Mouse (Mus musculus) heart, postnatal 25 days (tissue): Measurements from ENCODE around the gene Sigmar1. TPM values are rescaled to one million over a fixed set of nuclear protein-coding genes. Genes with fewer than 3 reads are reported as not detected.
A peak's percentile ranks its signal among the peaks of the same experiment; 100 is the strongest.
"Not testable (repeated sequence)": the region's sequence is repeated elsewhere in the genome, so short reads cannot be mapped to it uniquely, and the experiment has no call there.

Experiments used
- DNase-seq: peaks from one replicate; pipeline ENCODE4 v3.0.0; 2022; ENCODE audit warnings: low spot score
- intact Hi-C: fragments of 180-260 bp; cut with DNase I; formaldehyde crosslinking; loops from one replicate; pipeline ENCODE4 v1.15.1; 2025
- total RNA-seq, 2 experiments: library from RNA; stranded (reverse); gene quantifications; 2 replicates each; pipeline ENCODE4 v1.2.3; 2021

The Sigmar1 gene
- total RNA-seq, result 10 to 100 TPM; 18.0 to 19.6 TPM

GRCm38 (mm10) chr4:41755338-41756305 is at the start of gene Sigmar1:
TSS of gene Sigmar1 (minus strand) at chr4:41756157.
- peak; percentile 74 for DNase-seq

GRCm38 (mm10) chr4:41783197-41783596 is 27.2 kb upstream of the Sigmar1 start:
- DNase-seq, intact Hi-C loops: not testable (repeated sequence)

More at GRCm38 (mm10) chr4:41755338-41756305, at the start of gene Sigmar1:
- intact Hi-C loops, result loop anchor here (2.0 kb wide), 1 partner anchor 17 kb away; no protein-coding TSS in a partner anchor

GRCm38 (mm10) chr4:41782711-41783110 is 26.8 kb upstream of the Sigmar1 start:
- DNase-seq, intact Hi-C loops: not testable (repeated sequence)

- not testable (repeated sequence) for DNase-seq
Measured at GRCm38 (mm10) chr4:41781748-41782485, 26.0 kb upstream of the Sigmar1 start.

GRCm38 (mm10) chr4:41781271-41781670 is 25.3 kb upstream of the Sigmar1 start:
- intact Hi-C loops, DNase-seq: not testable (repeated sequence)

More at GRCm38 (mm10) chr4:41781748-41782485, 26.0 kb upstream of the Sigmar1 start:
- intact Hi-C loops, result not testable (repeated sequence)

GRCm38 (mm10) chr4:41775840-41776239 is 19.9 kb upstream of the Sigmar1 start:
- DNase-seq, intact Hi-C loops: not testable (repeated sequence)

- intact Hi-C loops, DNase-seq: not testable (repeated sequence)
Measured at GRCm38 (mm10) chr4:41774506-41774905, 18.5 kb upstream of the Sigmar1 start.

- DNase-seq, result peak; percentile 67
- intact Hi-C loops, result not testable (repeated sequence)
Measured at GRCm38 (mm10) chr4:41774002-41774401, 18.0 kb upstream of the Sigmar1 start, which contains the start of gene Ccl27a. TSS of gene Ccl27a (minus strand) at chr4:41774247.

- intact Hi-C loops, result loop anchor here (2.0 kb wide), 1 partner anchor 17 kb away; the partner anchor contains the start of gene Sigmar1
- DNase-seq, result peak; percentile 55
Measured at GRCm38 (mm10) chr4:41773502-41773901, 17.5 kb upstream of the Sigmar1 start.

GRCm38 (mm10) chr4:41772946-41773345 is 17.0 kb upstream of the Sigmar1 start:
- DNase-seq, result not testable (repeated sequence)
- intact Hi-C loops, result loop anchor here (2.0 kb wide), 1 partner anchor 16 kb away; the partner anchor contains the start of gene Sigmar1

- intact Hi-C loops, DNase-seq: not testable (repeated sequence)
Measured at GRCm38 (mm10) chr4:41767301-41767700, 11.3 kb upstream of the Sigmar1 start.

- DNase-seq, intact Hi-C loops: not testable (repeated sequence)
Measured at GRCm38 (mm10) chr4:41763176-41763575, 7.2 kb upstream of the Sigmar1 start.

GRCm38 (mm10) chr4:41762688-41763114 is 6.7 kb upstream of the Sigmar1 start:
- peak; percentile 65 for DNase-seq
- intact Hi-C loops, result not testable (repeated sequence)

- DNase-seq, result no peak
Measured at GRCm38 (mm10) chr4:41762099-41762687, 6.2 kb upstream of the Sigmar1 start.

GRCm38 (mm10) chr4:41761680-41762079 is 5.7 kb upstream of the Sigmar1 start:
- no peak for DNase-seq
- intact Hi-C loops, result no loop called here

More at GRCm38 (mm10) chr4:41762099-41762687, 6.2 kb upstream of the Sigmar1 start:
- intact Hi-C loops, result no loop called here

- intact Hi-C loops, result no loop called here
- no peak for DNase-seq
Measured at GRCm38 (mm10) chr4:41760911-41761310, 5.0 kb upstream of the Sigmar1 start.

GRCm38 (mm10) chr4:41760288-41760721 is 4.3 kb upstream of the Sigmar1 start:
- intact Hi-C loops, result no loop called here
- DNase-seq, result peak; percentile 94

GRCm38 (mm10) chr4:41759656-41760287 is 3.8 kb upstream of the Sigmar1 start:
- intact Hi-C loops, result no loop called here
- DNase-seq, result no peak

- no peak for DNase-seq
- intact Hi-C loops, result no loop called here
Measured at GRCm38 (mm10) chr4:41759206-41759605, 3.2 kb upstream of the Sigmar1 start.
